Mouse (Mus musculus) G1E (cell line): Measurements from ENCODE around the gene Dab1.

ENCODE experiments used
- CTCF ChIP-seq: IDR thresholded peaks from 2 replicates; pipeline ENCODE4 v1.5.1; 2012; ENCODE audit warnings: low read depth, low read length, inconsistent platforms, mixed read lengths
- POLR2AphosphoS5 ChIP-seq: IDR thresholded peaks from 2 replicates; pipeline ENCODE4 v1.6.1; 2012; ENCODE audit warnings: low read depth, low read length, inconsistent platforms; ENCODE audit not compliant: insufficient replicate concordance
- TAL1 ChIP-seq: conservative IDR thresholded peaks from 2 replicates; pipeline ENCODE4 v1.6.1; 2012; ENCODE audit warnings: low read depth, low read length, inconsistent platforms, mixed read lengths

GRCm38 (mm10) chr4:104077771-104078170, 458.6 kb downstream of the Dab1 start:
- no peak for TF ChIP-seq CTCF
- TF ChIP-seq TAL1: no peak
- TF ChIP-seq POLR2AphosphoS5: no peak
